ENCODE assay signal across 15 mouse cellular contexts in genomic region chr14:8326961-8327360, GRCm38 (mm10). TPM values are rescaled to one million over a fixed set of nuclear protein-coding genes. Genes with fewer than 3 reads are reported as not detected.
A peak's percentile ranks its signal among the peaks of the same experiment; 100 is the strongest.
DNase-seq lines count a peak whose midpoint lies in the region; ATAC-seq and TF ChIP-seq lines count a peak whose summit lies in the region.
"Had no signal": no experiment of that assay in that cellular context is flagged by ENCODE, and none has a peak within 500 bp of the region (broad histone marks: within the 10 kb centered on the region; RNA-seq: fewer than 3 reads in every experiment).

No protein-coding gene starts in this region.

- no peaks in the 10 kb centered on the region for H3K79me2 ChIP-seq in heart, adult 2 months (replicated peaks; ENCODE audit: control insufficient read depth, insufficient read depth, low read length)

- intact Hi-C loops in heart, adult 2 months (cut with DNase I), result no loop called here
- intact Hi-C loops in heart, postnatal 25 days (cut with DNase I), result no loop called here

- H3K9ac ChIP-seq in heart, adult 2 months (ENCODE audit: low read depth, low read length), result no peak overlapping the region
- H3K9ac ChIP-seq in liver, embryonic 15.5 days, result no peak overlapping the region
- H3K9ac ChIP-seq in liver, embryonic 12.5 days, result no peak overlapping the region
- H3K9ac ChIP-seq: limb, embryonic 15.5 days had no signal

- ATAC-seq in liver, embryonic 15.5 days (ENCODE audit: insufficient read depth), result peak; percentile 61
- ATAC-seq in liver, embryonic 12.5 days, result no peak

- TF ChIP-seq EP300 in heart, adult 2 months (IDR thresholded peaks at IDR 0.05; ENCODE audit: insufficient read depth, low read depth, low read length), result no peak

- TF ChIP-seq CTCF in heart, adult 2 months (IDR thresholded peaks at IDR 0.05), result no peak
- TF ChIP-seq CTCF in olfactory bulb, adult 2 months (IDR thresholded peaks at IDR 0.05; ENCODE audit: insufficient read depth, low read depth, low read length), result no peak

- peak overlapping the region; percentile 51 for H3K27ac ChIP-seq in heart, adult 2 months
- H3K27ac ChIP-seq in liver, embryonic 15.5 days (replicated peaks), result peak overlapping the region; percentile 48; the same call in 1 of the 2 replicates
- H3K27ac ChIP-seq in liver, embryonic 12.5 days, result no peak overlapping the region
- H3K27ac ChIP-seq in olfactory bulb, adult 2 months (ENCODE audit: insufficient read depth, low read depth, low read length), result peak overlapping the region; percentile 22; the same call in 1 of the 2 replicates
- H3K27ac ChIP-seq: limb, embryonic 15.5 days had no signal

- no peak overlapping the region for H3K4me3 ChIP-seq in heart, adult 2 months
- H3K4me3 ChIP-seq in liver, embryonic 15.5 days (replicated peaks), result no peak overlapping the region
- no peak overlapping the region for H3K4me3 ChIP-seq in liver, embryonic 12.5 days
- no peak overlapping the region for H3K4me3 ChIP-seq in olfactory bulb, adult 2 months (ENCODE audit: insufficient read depth, low read depth, low read length)
- H3K4me3 ChIP-seq: limb, embryonic 15.5 days had no signal

- no peaks in the 10 kb centered on the region for H3K9me3 ChIP-seq in liver, embryonic 15.5 days (replicated peaks)
- no peaks in the 10 kb centered on the region for H3K9me3 ChIP-seq in liver, embryonic 12.5 days (replicated peaks)
- H3K9me3 ChIP-seq: limb, embryonic 15.5 days had no signal

- no peaks in the 10 kb centered on the region for H3K27me3 ChIP-seq in heart, adult 2 months (ENCODE audit: control insufficient read depth, insufficient read depth, low read length)
- H3K27me3 ChIP-seq in liver, embryonic 15.5 days, result no peaks in the 10 kb centered on the region
- 0 out of 2 replicates have a peak, but pooled peaks cover 3% of the 10 kb centered on the region for H3K27me3 ChIP-seq in liver, embryonic 12.5 days (replicated peaks)
- H3K27me3 ChIP-seq: limb, embryonic 15.5 days had no signal

- no peak overlapping the region for H3K4me2 ChIP-seq in liver, embryonic 15.5 days
- no peak overlapping the region for H3K4me2 ChIP-seq in liver, embryonic 12.5 days
- H3K4me2 ChIP-seq: heart, embryonic 11.5 days; limb, embryonic 15.5 days had no signal

- H3K36me3 ChIP-seq in heart, adult 2 months (ENCODE audit: control insufficient read depth, insufficient read depth, low read length), result no peaks in the 10 kb centered on the region
- H3K36me3 ChIP-seq in liver, embryonic 15.5 days (replicated peaks), result no peaks in the 10 kb centered on the region
- no peaks in the 10 kb centered on the region for H3K36me3 ChIP-seq in liver, embryonic 12.5 days
- H3K36me3 ChIP-seq: limb, embryonic 15.5 days had no signal

- TF ChIP-seq POLR2A in heart, adult 2 months (IDR thresholded peaks at IDR 0.05; ENCODE audit: insufficient read depth, low read depth, low read length), result no peak
- no peak for TF ChIP-seq POLR2A in olfactory bulb, adult 2 months (IDR thresholded peaks at IDR 0.05; ENCODE audit: insufficient read depth, low read depth, low read length)

- peak; percentile 24 to 35 for DNase-seq in heart, adult 2 months
- DNase-seq in heart, postnatal 25 days (ENCODE audit: low spot score), result no peak
- DNase-seq in kidney, adult 8-10 months, result peak; percentile 81 to 92
- DNase-seq in right cerebral cortex, adult 2 months (ENCODE audit: low spot score in 2 of 2), result no peak
- DNase-seq: cerebellum, adult 8-10 months; lung, postnatal 4 days; midbrain, embryonic 14.5 days; spleen, adult 18-20 months had no signal

- peaks cover 10% of the 10 kb centered on the region for H3K4me1 ChIP-seq in heart, adult 2 months (ENCODE audit: control insufficient read depth, insufficient read depth, low read length)
- no peaks in the 10 kb centered on the region for H3K4me1 ChIP-seq in liver, embryonic 15.5 days (replicated peaks)
- H3K4me1 ChIP-seq in liver, embryonic 12.5 days, result no peaks in the 10 kb centered on the region
- peaks cover 16% of the 10 kb centered on the region for H3K4me1 ChIP-seq in olfactory bulb, adult 2 months (ENCODE audit: control insufficient read depth, insufficient read depth, low read length)

RNA-seq across cellular contexts. Expression of gene Fam107a, which starts 9.1 kb away (rescaled TPM):
- 10 to 100 TPM in 1 of 2 experiments, 1 to 10 TPM in 1; 5.4 to 17.2 TPM for total RNA-seq in heart, adult 2 months (2021)
- 3.6 and 5.1 TPM in 2 replicates for polyA plus RNA-seq in heart, adult 2 months (2012; rRNA removed)
- total RNA-seq in heart, postnatal 25 days (2021), result 10 to 100 TPM in 1 of 2 experiments, 1 to 10 TPM in 1; 4.8 to 10.6 TPM
- 0.07 TPM in 1 of 2 replicates, not detected in the other for polyA plus RNA-seq in liver, embryonic 15.5 days (2015; fragmentation: Nextera tagmentation; extraction: Ambion mirVana)
- polyA plus RNA-seq in liver, embryonic 12.5 days (2016; fragmentation: Nextera tagmentation; extraction: Ambion mirVana), result 0.05 TPM in 1 of 2 replicates, not detected in the other
- 155 TPM in 1 of 2 replicates, not detected in the other for polyA plus RNA-seq in olfactory bulb, adult 2 months (2012; ENCODE audit: insufficient read depth, insufficient read length, low replicate concordance, missing spikeins)

RNA-seq across cellular contexts. Expression of gene Oit1, which starts 51.6 kb away (rescaled TPM):
- total RNA-seq in heart, adult 2 months (2021), result not detected
- polyA plus RNA-seq in heart, adult 2 months (2012; rRNA removed), result 1.8 TPM in 1 of 2 replicates, not detected in the other
- total RNA-seq in heart, postnatal 25 days (2021), result not detected
- not detected in 2 replicates for polyA plus RNA-seq in liver, embryonic 15.5 days (2015; fragmentation: Nextera tagmentation; extraction: Ambion mirVana)
- not detected in 2 replicates for polyA plus RNA-seq in liver, embryonic 12.5 days (2016; fragmentation: Nextera tagmentation; extraction: Ambion mirVana)
- not detected in 2 replicates for polyA plus RNA-seq in olfactory bulb, adult 2 months (2012; ENCODE audit: insufficient read depth, insufficient read length, low replicate concordance, missing spikeins)
- total RNA-seq: adrenal gland, postnatal 36 days had no signal
- polyA plus RNA-seq: heart, embryonic 11.5 days; midbrain, embryonic 14.5 days; neural tube, embryonic 11.5 days had no signal

Comparison
In these comparisons a context has a peak if more than half of its experiments do, and no peak if none do; other contexts are left out.
1. DNase-seq: peak in heart, adult 2 months (2 of 2) and kidney, adult 8-10 months (2 of 2); none in heart, postnatal 25 days (single experiment) and right cerebral cortex, adult 2 months (0 of 2).